ENCODE assay signal across 10 mouse cellular contexts in the genomic region with DNA sequence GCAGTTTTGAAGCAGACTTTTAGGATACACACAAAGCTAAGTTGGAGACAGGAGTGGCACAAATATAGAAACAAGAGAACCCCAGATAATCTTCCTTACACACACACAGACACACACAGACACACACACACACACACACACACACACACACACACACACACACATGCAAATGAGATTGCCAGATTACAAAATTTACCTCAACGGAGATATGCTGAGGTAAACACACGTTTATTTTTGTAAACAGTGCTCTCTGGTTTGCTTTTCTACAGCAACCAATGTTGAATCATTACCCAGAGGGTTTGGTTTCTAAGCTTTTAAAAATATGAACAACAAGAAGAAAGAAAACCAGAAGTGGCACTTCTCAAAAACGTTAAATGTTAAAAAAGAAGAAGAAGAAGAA. TPM values are rescaled to one million over a fixed set of nuclear protein-coding genes. Genes with fewer than 3 reads are reported as not detected.
A peak's percentile ranks its signal among the peaks of the same experiment; 100 is the strongest.
DNase-seq lines count a peak whose midpoint lies in the region; ATAC-seq and TF ChIP-seq lines count a peak whose summit lies in the region.
"Had no signal": no experiment of that assay in that cellular context is flagged by ENCODE, and none has a peak within 500 bp of the region (broad histone marks: within the 10 kb centered on the region; RNA-seq: fewer than 3 reads in every experiment).

No protein-coding gene starts in this region.

- TF ChIP-seq CTCF in liver, embryonic 14.5 days (IDR thresholded peaks at IDR 0.05; ENCODE audit: low read depth): no peak

- TF ChIP-seq EP300 in liver, embryonic 14.5 days (IDR thresholded peaks at IDR 0.05; ENCODE audit: low read depth): no peak; the same call in 1 of the 2 replicates

- no peak overlapping the region for H3K4me3 ChIP-seq in forebrain, embryonic 14.5 days (ENCODE audit: low read depth, low read length)
- H3K4me3 ChIP-seq in liver, embryonic 14.5 days (ENCODE audit: insufficient read depth in 1 of 2, low read depth in 2 of 2, low read length in 2 of 2): peak overlapping the region; percentile 54 to 81

- H3K4me1 ChIP-seq in forebrain, embryonic 14.5 days (ENCODE audit: control insufficient read depth, insufficient read depth, low read length): no peaks in the 10 kb centered on the region
- peaks cover 10 to 16% of the 10 kb centered on the region in 2 experiments for H3K4me1 ChIP-seq in liver, embryonic 14.5 days (replicated peaks; ENCODE audit: control insufficient read depth in 2 of 2, insufficient read depth in 2 of 2, low read length in 1 of 2)

- H3K4me2 ChIP-seq in forebrain, embryonic 14.5 days (ENCODE audit: low read length): peak overlapping the region; percentile 71
- H3K4me2 ChIP-seq in liver, embryonic 14.5 days (ENCODE audit: low read depth): peak overlapping the region; percentile 67

- DNase-seq in B cell, adult 2 months: peak; percentile 33 to 46
- peak; percentile 52 for DNase-seq in CD4-positive, CD25-positive, alpha-beta regulatory T cell, adult 2 months (ENCODE audit: low read depth, low spot score)
- DNase-seq in forebrain, embryonic 14.5 days (ENCODE audit: low spot score): peak; percentile 2
- DNase-seq in liver, embryonic 14.5 days (ENCODE audit: low read depth in 3 of 3, low spot score in 3 of 3): peak in 1 of 3 experiments; percentile 30
- no peak for DNase-seq in gastrocnemius, postnatal 10 days
- DNase-seq in left cerebral cortex, adult 9 months (ENCODE audit: low spot score in 2 of 2): no peak
- no peak for DNase-seq in cerebellum, adult 9-11 months
- no peak for DNase-seq in urinary bladder, postnatal 4 days (ENCODE audit: low spot score in 2 of 2)
- DNase-seq: adrenal gland, adult 2 months had no signal

- no peak overlapping the region for H3K9ac ChIP-seq in forebrain, embryonic 14.5 days (ENCODE audit: low read length)
- H3K9ac ChIP-seq in liver, embryonic 14.5 days (replicated peaks): peak overlapping the region; percentile 65

- no peaks in the 10 kb centered on the region for H3K27me3 ChIP-seq in forebrain, embryonic 14.5 days (replicated peaks; ENCODE audit: control insufficient read depth, insufficient read depth, low read length)
- no peaks in the 10 kb centered on the region for H3K27me3 ChIP-seq in liver, embryonic 14.5 days (ENCODE audit: control insufficient read depth, insufficient read depth, low read length)

- WGBS in forebrain, embryonic 14.5 days: 27% methylated on average over 3 of the region's 3 CpGs
- 11% methylated on average over 3 of the region's 3 CpGs for WGBS in liver, embryonic 14.5 days (ENCODE audit: insufficient replicate concordance)

- no peaks in the 10 kb centered on the region for H3K9me3 ChIP-seq in forebrain, embryonic 14.5 days (replicated peaks; ENCODE audit: control insufficient read depth, low read length)
- H3K9me3 ChIP-seq in liver, embryonic 14.5 days (ENCODE audit: control insufficient read depth, low read length): no peaks in the 10 kb centered on the region

- no peak overlapping the region for H3K27ac ChIP-seq in forebrain, embryonic 14.5 days (ENCODE audit: low read depth, low read length)
- H3K27ac ChIP-seq in liver, embryonic 14.5 days: peak overlapping the region; percentile 51

- no peak for ATAC-seq in forebrain, embryonic 14.5 days
- ATAC-seq in liver, embryonic 14.5 days (ENCODE audit: insufficient read depth): no peak

- H3K36me3 ChIP-seq in forebrain, embryonic 14.5 days (ENCODE audit: control insufficient read depth, insufficient read depth, low read length): no peaks in the 10 kb centered on the region
- no peaks in the 10 kb centered on the region; the same call in 1 of the 2 replicates for H3K36me3 ChIP-seq in liver, embryonic 14.5 days (replicated peaks; ENCODE audit: control insufficient read depth, insufficient read depth, low read depth)

RNA-seq across cellular contexts. Expression of a gene that starts 1.5 kb away (rescaled TPM):
- polyA plus RNA-seq in forebrain, embryonic 14.5 days (2014; fragmentation: Nextera tagmentation; extraction: Ambion mirVana): 81.3 and 88.9 TPM in 2 replicates
- 28.3 and 31.2 TPM in 2 replicates for polyA plus RNA-seq in liver, embryonic 14.5 days (2012; rRNA removed)
- polyA plus RNA-seq in liver, embryonic 14.5 days (2014; fragmentation: Nextera tagmentation; extraction: Ambion mirVana): 26.8 and 29.7 TPM in 2 replicates
- 10 to 100 TPM in 1 of 2 experiments, 1 to 10 TPM in 1; 8.8 to 12.1 TPM for total RNA-seq in gastrocnemius, postnatal 10 days (2021)

RNA-seq across cellular contexts. Expression of a gene that starts 26.7 kb away (rescaled TPM):
- polyA plus RNA-seq in forebrain, embryonic 14.5 days (2014; fragmentation: Nextera tagmentation; extraction: Ambion mirVana): not detected in 2 replicates
- not detected in 2 replicates for polyA plus RNA-seq in liver, embryonic 14.5 days (2012; rRNA removed)
- not detected in 2 replicates for polyA plus RNA-seq in liver, embryonic 14.5 days (2014; fragmentation: Nextera tagmentation; extraction: Ambion mirVana)
- not detected for total RNA-seq in gastrocnemius, postnatal 10 days (2021)
- total RNA-seq: adrenal gland, adult 2 months; heart, adult 8-10 months had no signal
- polyA plus RNA-seq: adrenal gland, adult 2 months had no signal

Comparison
In these comparisons a context has a peak if more than half of its experiments do, and no peak if none do; other contexts are left out.
1. DNase-seq: peak in B cell, adult 2 months (2 of 2), CD4-positive, CD25-positive, alpha-beta regulatory T cell, adult 2 months (single experiment) and forebrain, embryonic 14.5 days (single experiment); none in gastrocnemius, postnatal 10 days (single experiment), left cerebral cortex, adult 9 months (0 of 2), cerebellum, adult 9-11 months (single experiment) and urinary bladder, postnatal 4 days (0 of 2).